Mouse (Mus musculus) cerebellum, postnatal 14 days (tissue): ENCODE measurements around the gene Olfr331.
A peak's percentile ranks its signal among the peaks of the same experiment; 100 is the strongest.
"Not testable (repeated sequence)": the region's sequence is repeated elsewhere in the genome, so short reads cannot be mapped to it uniquely, and the experiment has no call there.

Experiments
- DNase-seq, 2 experiments: peaks; one replicate each; pipeline ENCODE4 v3.0.0; 2021; ENCODE audit warnings: mixed read lengths in 2 of 2

Gene Olfr331

GRCm38 (mm10) chr11:58502472-58502871 lies at the start of gene Olfr331:
Olfr331 (minus strand) TSS chr11:58502572.
- not testable (repeated sequence) for DNase-seq

- no peak for DNase-seq
These were observed 44.0 kb upstream of the Olfr331 start, which contains the start of gene Olfr329-ps for GRCm38 (mm10) chr11:58546322-58546721. Olfr329-ps (minus strand) TSS chr11:58546422.

GRCm38 (mm10) chr11:58534736-58535135 lies 32.4 kb upstream of the Olfr331 start, which contains the start of gene Olfr330:
Olfr330 (minus strand) TSS chr11:58534836.
- not testable (repeated sequence) for DNase-seq

- DNase-seq, result peak; percentile 18 to 20
These were observed 17.4 kb upstream of the Olfr331 start for GRCm38 (mm10) chr11:58519756-58520155.

- DNase-seq, result peak; percentile 56 to 65
These were observed 16.5 kb upstream of the Olfr331 start for GRCm38 (mm10) chr11:58518916-58519315.

- not testable (repeated sequence) for DNase-seq
These were observed 6.7 kb upstream of the Olfr331 start for GRCm38 (mm10) chr11:58509058-58509457.

- DNase-seq, result peak; percentile 7 to 13
These were observed 3.1 kb downstream of the Olfr331 start for GRCm38 (mm10) chr11:58499290-58499689.

GRCm38 (mm10) chr11:58498761-58499160 lies 3.6 kb downstream of the Olfr331 start:
- peak; percentile 1 to 5 for DNase-seq

- DNase-seq, result no peak
These were observed 9.9 kb downstream of the Olfr331 start, which contains the start of gene Olfr332 for GRCm38 (mm10) chr11:58492455-58492854. Olfr332 (minus strand) TSS chr11:58492555.

- no peak for DNase-seq
These were observed 40.2 kb downstream of the Olfr331 start, which contains the start of gene Olfr30 for GRCm38 (mm10) chr11:58462170-58462569. Olfr30 (minus strand) TSS chr11:58462270.

GRCm38 (mm10) chr11:58453592-58453991 lies 48.8 kb downstream of the Olfr331 start:
- no peak for DNase-seq

GRCm38 (mm10) chr11:58452759-58453158 lies 49.6 kb downstream of the Olfr331 start, which contains the start of gene Lypd9:
Lypd9 (minus strand) TSS chr11:58452923.
- DNase-seq, result no peak
